Mouse (Mus musculus) heart, embryonic 13.5 days (tissue): ENCODE measurements around the gene Tmppe. TPM values are rescaled to one million over a fixed set of nuclear protein-coding genes. Genes with fewer than 3 reads are reported as not detected.

Experiments used
- ATAC-seq: fragments of 200-750 bp; cut with Nextera tagmentation; 2 replicates; pipeline ENCODE4 v1.8.0; 2017; ENCODE audit warnings: moderate TSS enrichment; ENCODE audit not compliant: insufficient number of reproducible peaks, low FRiP score, low TSS enrichment; ENCODE audit errors: extremely low read depth
- H3K27ac ChIP-seq: fragments of 300-500 bp; sonication (generic); replicated peaks from 2 replicates; pipeline ENCODE4 v1.5.1; 2015; ENCODE audit warnings: moderate library complexity, mild to moderate bottlenecking, inconsistent platforms
- H3K27me3 ChIP-seq: fragments of 300-500 bp; sonication (generic); replicated peaks from 2 replicates; pipeline ENCODE4 v1.6.1; 2015; ENCODE audit warnings: mild to moderate bottlenecking, inconsistent platforms
- H3K36me3 ChIP-seq: fragments of 300-500 bp; sonication (generic); 2 replicates; pipeline ENCODE4 v1.6.1; 2015; ENCODE audit warnings: mild to moderate bottlenecking, inconsistent platforms
- H3K4me1 ChIP-seq: fragments of 300-500 bp; sonication (generic); 2 replicates; pipeline ENCODE4 v1.6.1; 2015; ENCODE audit warnings: inconsistent platforms
- H3K4me2 ChIP-seq: fragments of 300-500 bp; sonication (generic); 2 replicates; pipeline ENCODE4 v1.6.1; 2015; ENCODE audit warnings: inconsistent platforms, mild to moderate bottlenecking, moderate library complexity
- H3K4me3 ChIP-seq: fragments of 300-500 bp; sonication (generic); 2 replicates; pipeline ENCODE4 v1.5.1; 2015; ENCODE audit warnings: moderate library complexity, mild to moderate bottlenecking, inconsistent platforms
- H3K9ac ChIP-seq: fragments of 300-500 bp; sonication (generic); 2 replicates; pipeline ENCODE4 v1.6.1; 2015; ENCODE audit warnings: inconsistent platforms, mild to moderate bottlenecking, moderate library complexity
- H3K9me3 ChIP-seq: fragments of 300-500 bp; sonication (generic); 2 replicates; pipeline ENCODE4 v1.6.1; 2016; ENCODE audit warnings: inconsistent platforms
- WGBS: fragments of 180-500 bp; shearing (Covaris S2); methylation state at CpG from one replicate; pipeline ENCODE4 v1.1.7; 2015; ENCODE audit warnings: mixed read lengths; 5-methylcytosine and 5-hydroxymethylcytosine counted together
- polyA plus RNA-seq: library from polyadenylated mRNA; unstranded; fragments of >200 nt; fragmentation: Nextera tagmentation; extraction: Ambion mirVana; gene quantifications from 2 replicates; pipeline ENCODE4 v1.2.1, GENCODE M21; 2015

Tmppe gene
- polyA plus RNA-seq, 1 experiment from 2014 or later, result 9.2 TPM

DNA sequence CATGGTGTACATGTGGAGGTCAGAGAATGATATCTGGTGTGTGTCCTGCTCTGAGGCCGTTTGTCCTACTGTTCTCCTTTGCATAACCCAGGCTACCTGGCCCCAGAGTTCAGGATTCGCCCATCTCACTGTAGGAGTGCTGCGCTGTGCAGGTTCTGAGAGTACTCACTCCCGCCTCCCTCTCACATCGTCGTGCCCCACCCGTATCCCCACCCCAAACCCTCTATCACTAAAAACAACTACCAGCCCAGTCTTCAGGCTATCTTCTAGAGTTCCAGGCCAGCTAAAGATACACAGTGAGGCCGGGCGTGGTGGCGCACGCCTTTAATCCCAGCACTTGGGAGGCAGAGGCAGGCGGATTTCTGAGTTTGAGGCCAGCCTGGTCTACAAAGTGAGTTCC, 1.2 kb upstream of the Tmppe start:
- ATAC-seq, result no peak
- no peak overlapping the region for H3K27ac ChIP-seq
- H3K9ac ChIP-seq, result no peak overlapping the region
- H3K4me1 ChIP-seq, result peaks cover 18% of the 10 kb centered on the region
- H3K27me3 ChIP-seq, result no peaks in the 10 kb centered on the region
- H3K9me3 ChIP-seq, result no peaks in the 10 kb centered on the region
- WGBS, result 76% methylated on average over 12 of the region's 12 CpGs
- H3K4me2 ChIP-seq, result no peak overlapping the region
- no peak overlapping the region for H3K4me3 ChIP-seq
- peaks cover 8% of the 10 kb centered on the region for H3K36me3 ChIP-seq

DNA sequence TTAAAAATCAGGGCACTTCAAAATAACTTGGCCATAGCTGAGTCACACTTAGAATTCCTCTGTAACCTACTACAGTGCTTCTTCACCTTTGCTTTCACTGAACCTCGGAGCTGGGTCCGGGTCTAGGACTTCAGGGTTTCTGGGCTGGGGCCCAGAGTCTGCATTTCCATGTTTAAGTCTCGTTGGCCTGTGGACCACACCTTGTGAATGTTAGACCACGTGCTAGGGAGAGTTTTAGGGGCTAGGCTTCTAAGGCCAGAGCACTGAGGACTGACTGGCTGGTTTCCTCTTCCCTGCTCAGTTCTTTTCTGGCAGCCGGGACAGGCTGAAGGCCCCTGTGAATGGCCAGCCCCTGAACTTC, 337 bp upstream of the Tmppe start:
- Histone ChIP-seq H3K9ac (peak overlapping the region; percentile 94), H3K36me3 (peaks cover 17% of the 10 kb centered on the region), H3K9me3 (no peaks in the 10 kb centered on the region), H3K4me2 (peak overlapping the region; percentile 88), H3K27ac (peak overlapping the region; percentile 91), H3K27me3 (no peaks in the 10 kb centered on the region), H3K4me3 (peak overlapping the region; percentile 95), H3K4me1 (peaks cover 13% of the 10 kb centered on the region)
- 23% methylated on average over 5 of the region's 5 CpGs for WGBS
- ATAC-seq, result no peak

DNA sequence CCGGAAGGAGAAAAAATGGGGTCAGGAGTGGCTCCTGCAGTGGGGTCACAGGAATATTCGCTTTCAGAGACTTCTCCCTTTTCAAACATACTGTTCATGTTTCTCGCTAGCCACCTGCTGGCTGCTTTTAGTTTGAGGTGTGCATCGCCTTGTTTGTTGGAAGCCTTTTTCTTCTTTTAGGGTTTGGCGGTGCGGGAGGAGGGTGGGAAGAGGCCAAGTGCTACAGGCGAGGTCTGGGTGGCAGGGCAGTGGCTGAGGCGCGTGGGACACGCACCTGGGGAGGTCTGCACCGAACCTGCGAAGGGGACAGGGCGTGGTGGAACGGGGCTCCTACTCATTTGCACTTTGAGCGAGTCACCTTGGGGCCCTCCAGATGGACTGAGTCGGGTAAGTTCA, 778 bp downstream of the Tmppe start:
- Histone ChIP-seq H3K4me2 (peak overlapping the region; percentile 88), H3K9me3 (no peaks in the 10 kb centered on the region), H3K27me3 (no peaks in the 10 kb centered on the region), H3K9ac (peak overlapping the region; percentile 94), H3K4me1 (peaks cover 13% of the 10 kb centered on the region), H3K4me3 (peak overlapping the region; percentile 95), H3K36me3 (peaks cover 28% of the 10 kb centered on the region), H3K27ac (peak overlapping the region; percentile 91)
- WGBS, result 2% methylated on average over 16 of the region's 16 CpGs
- ATAC-seq, result no peak

DNA sequence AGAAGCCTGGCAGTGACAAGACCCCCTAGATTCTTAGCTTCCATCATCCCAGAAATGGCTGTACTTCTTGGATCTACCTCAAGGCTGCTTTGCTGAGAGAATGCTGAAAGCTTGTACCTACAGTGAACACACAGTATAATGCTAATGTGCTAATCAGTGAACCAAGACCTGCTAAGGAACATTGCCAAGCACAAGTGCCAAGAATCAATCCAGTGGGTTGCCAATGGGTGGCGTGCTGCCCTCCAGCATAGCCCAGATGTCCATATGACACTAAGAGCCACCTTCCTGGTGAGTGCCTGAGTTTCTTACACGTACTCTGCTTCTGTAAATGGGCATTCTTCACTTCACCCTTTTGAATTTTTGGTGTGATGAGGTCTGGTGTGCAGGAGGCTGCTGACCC, 6.8 kb downstream of the Tmppe start:
- ATAC-seq, result no peak
- Histone ChIP-seq H3K27ac (no peak overlapping the region), H3K9ac (no peak overlapping the region), H3K9me3 (no peaks in the 10 kb centered on the region), H3K4me2 (no peak overlapping the region), H3K4me1 (peaks cover 8% of the 10 kb centered on the region), H3K27me3 (no peaks in the 10 kb centered on the region), H3K36me3 (peaks cover 79% of the 10 kb centered on the region), H3K4me3 (no peak overlapping the region)
- WGBS, result 90% methylated on average over 2 of the region's 2 CpGs

DNA sequence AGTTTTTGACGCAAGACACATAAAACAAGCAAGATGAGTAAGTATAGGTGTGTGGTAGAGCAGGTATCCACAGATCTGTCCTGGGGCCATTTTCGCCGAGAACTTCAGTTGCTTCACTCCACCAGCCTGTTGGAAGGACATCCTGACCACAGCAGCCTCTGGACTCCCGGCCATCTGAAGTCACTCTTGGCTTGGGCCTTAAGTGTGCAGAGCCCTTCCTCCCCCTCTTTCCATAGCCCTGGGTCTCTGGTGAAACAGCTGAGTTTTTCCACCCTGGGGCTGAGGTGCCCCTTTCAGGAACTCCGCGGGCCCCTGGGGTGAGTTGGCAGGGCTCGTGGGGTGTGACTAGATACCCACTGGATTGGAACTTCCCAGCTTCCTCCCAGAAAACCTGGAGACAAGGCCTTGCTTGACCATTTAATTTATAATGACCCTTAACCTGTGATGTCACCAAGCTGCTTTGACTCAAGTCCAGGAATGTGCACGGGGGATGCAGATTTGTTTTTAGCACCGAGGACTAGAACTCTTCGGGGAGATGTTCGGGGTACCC, 9.5 kb downstream of the Tmppe start:
- Histone ChIP-seq H3K27ac (no peak overlapping the region), H3K4me2 (no peak overlapping the region), H3K36me3 (peaks cover 71% of the 10 kb centered on the region), H3K9me3 (no peaks in the 10 kb centered on the region), H3K4me1 (peaks cover 9% of the 10 kb centered on the region), H3K27me3 (no peaks in the 10 kb centered on the region), H3K9ac (no peak overlapping the region), H3K4me3 (no peak overlapping the region)
- ATAC-seq, result no peak
- WGBS, result 92% methylated on average over 11 of the region's 11 CpGs

DNA sequence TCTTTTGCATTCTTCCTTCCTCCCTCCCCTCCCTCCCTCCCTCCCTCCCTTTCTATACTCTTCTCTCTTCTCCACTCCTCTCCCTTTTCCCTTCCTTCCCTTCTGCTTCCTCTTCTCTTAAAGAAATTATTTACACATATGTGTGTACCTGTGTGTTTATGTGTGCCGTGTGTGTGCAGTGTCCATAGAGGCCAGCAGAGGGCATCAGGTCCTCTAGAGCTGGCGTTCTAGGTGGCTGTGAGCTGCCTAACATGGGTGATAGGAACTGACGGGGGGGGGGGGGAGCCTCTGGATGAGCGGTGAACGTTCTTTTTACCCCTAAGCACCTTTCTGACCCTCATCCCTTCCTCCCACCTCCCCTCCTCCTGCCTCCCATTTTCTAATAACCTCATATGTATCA, 10.4 kb downstream of the Tmppe start:
- Histone ChIP-seq H3K4me2 (no peak overlapping the region), H3K9me3 (no peaks in the 10 kb centered on the region), H3K4me1 (peaks cover 9% of the 10 kb centered on the region), H3K4me3 (no peak overlapping the region), H3K27me3 (no peaks in the 10 kb centered on the region), H3K9ac (no peak overlapping the region), H3K27ac (no peak overlapping the region), H3K36me3 (peaks cover 62% of the 10 kb centered on the region)
- no peak for ATAC-seq
- WGBS, result 72% methylated on average over 5 of the region's 5 CpGs

DNA sequence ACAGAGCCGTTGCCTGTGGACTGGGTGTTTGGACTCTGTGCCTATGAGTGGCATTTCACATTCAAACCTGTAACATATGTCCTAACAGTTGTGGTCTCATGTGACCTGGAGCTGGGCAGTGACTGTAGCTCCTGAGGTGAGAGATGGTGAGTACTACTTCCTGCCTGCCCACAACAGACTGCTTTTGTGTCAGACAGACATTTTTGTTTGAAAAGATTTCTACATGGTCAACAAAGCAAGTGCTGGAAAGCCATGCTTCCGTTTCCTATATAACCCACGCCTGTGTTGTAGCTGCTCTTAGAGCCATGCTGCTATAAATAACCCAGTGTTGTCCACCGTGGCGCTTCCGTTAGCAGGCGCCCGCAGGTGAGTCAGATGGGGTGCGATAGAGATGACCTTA, 11.5 kb downstream of the Tmppe start:
- no peak overlapping the region for H3K4me2 ChIP-seq
- H3K27me3 ChIP-seq, result no peaks in the 10 kb centered on the region
- peaks cover 53% of the 10 kb centered on the region for H3K36me3 ChIP-seq
- H3K9me3 ChIP-seq, result no peaks in the 10 kb centered on the region
- ATAC-seq, result no peak
- peak overlapping the region; percentile 13 for H3K27ac ChIP-seq
- 60% methylated on average over 9 of the region's 9 CpGs for WGBS
- no peak overlapping the region for H3K4me3 ChIP-seq
- H3K9ac ChIP-seq, result 0 out of 2 replicates have a peak overlapping the region, but pooled peaks have one; percentile 8
- peaks cover 9% of the 10 kb centered on the region for H3K4me1 ChIP-seq

DNA sequence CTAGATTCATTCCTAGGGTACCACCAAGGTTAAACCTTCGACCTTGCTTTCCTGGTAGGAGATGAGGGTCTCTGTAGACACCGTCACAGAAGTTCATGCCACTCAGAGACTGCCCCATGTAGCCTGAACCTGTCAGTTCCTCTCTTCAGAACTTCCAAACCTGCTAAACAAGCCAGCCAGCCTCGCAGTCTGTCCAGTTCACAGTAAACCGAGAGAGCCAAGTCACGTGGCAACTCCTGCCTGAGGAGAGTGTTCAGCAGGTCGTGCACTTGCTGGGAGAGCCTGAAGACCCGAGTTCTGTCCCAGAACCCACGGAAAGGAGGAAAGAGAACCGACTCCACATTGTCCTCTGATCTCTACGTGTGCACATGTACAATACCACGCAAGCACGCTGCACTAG, 13.0 kb downstream of the Tmppe start:
- 79% methylated on average over 12 of the region's 12 CpGs for WGBS

DNA sequence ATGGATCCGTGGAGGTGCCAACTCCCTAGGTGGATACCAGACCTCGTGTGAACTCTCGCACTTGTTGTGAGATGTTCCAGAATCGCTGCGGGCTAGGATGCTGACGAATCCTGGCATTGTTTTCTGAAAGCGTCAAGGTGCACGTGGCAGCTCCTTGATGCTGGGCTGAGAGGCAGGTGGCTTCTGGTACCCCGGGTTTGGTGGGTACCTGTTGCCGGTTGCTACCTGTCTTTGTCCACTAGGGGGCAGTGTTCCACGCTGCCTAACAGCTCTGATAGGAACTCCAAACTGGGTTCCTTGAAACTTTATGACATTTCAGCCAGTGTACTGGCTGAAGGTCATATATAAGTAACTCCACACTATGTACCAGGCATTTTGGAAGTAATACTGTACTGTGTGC, 14.8 kb downstream of the Tmppe start:
- Histone ChIP-seq H3K27ac (no peak overlapping the region), H3K27me3 (no peaks in the 10 kb centered on the region), H3K9me3 (no peaks in the 10 kb centered on the region), H3K36me3 (peaks cover 33% of the 10 kb centered on the region), H3K9ac (no peak overlapping the region), H3K4me2 (no peak overlapping the region), H3K4me3 (no peak overlapping the region), H3K4me1 (peaks cover 9% of the 10 kb centered on the region)
- no peak for ATAC-seq
- WGBS, result 20% methylated on average over 11 of the region's 11 CpGs

More for the DNA sequence above, 13.0 kb downstream of the Tmppe start:
- Histone ChIP-seq H3K36me3 (peaks cover 39% of the 10 kb centered on the region), H3K27me3 (no peaks in the 10 kb centered on the region), H3K27ac (no peak overlapping the region), H3K4me1 (peaks cover 9% of the 10 kb centered on the region), H3K9ac (no peak overlapping the region), H3K4me2 (no peak overlapping the region), H3K4me3 (no peak overlapping the region), H3K9me3 (no peaks in the 10 kb centered on the region)
- ATAC-seq, result no peak

DNA sequence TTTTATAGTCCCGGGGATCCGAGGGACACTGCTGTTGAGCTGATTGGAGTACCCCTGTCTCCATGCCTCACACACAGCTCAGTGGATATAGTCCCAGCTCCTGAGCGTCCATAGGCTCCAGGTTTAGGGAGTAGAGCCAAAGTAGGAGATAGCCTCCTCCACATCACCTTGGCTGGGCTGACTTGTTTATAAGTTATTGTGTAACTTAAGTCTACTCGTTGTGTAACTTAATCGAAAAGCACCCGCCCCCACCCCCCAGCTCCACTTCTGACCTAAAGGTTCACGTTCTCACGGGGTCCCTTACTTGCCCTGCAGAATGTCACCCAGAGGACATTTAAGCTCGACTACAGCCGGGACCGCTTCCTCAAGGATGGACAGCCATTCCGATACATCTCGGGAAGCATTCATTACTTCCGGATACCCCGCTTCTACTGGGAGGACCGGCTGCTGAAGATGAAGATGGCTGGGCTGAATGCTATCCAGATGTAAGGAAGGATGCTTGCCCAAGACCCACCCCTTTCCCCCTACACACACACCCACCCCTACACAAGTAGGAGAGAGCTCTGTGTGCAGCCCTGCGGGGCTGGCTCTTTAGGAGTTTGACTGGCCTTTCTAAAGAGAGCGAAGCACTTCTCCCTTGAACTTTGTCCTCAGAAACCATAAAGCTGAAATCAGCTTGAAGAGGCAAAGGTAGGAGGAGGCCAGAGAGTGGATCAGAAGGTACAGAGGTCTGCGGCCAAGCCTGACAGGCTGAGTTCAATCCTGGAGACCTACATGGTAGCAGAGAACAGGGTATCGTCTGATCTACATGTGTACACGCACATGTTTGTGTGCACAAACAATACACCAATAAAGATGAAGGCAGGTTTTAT, 16.0 kb downstream of the Tmppe start:
- Histone ChIP-seq H3K27me3 (no peaks in the 10 kb centered on the region), H3K27ac (no peak overlapping the region), H3K9me3 (no peaks in the 10 kb centered on the region), H3K4me3 (no peak overlapping the region), H3K4me1 (peaks cover 9% of the 10 kb centered on the region), H3K4me2 (no peak overlapping the region), H3K9ac (no peak overlapping the region), H3K36me3 (peaks cover 26% of the 10 kb centered on the region)
- ATAC-seq, result no peak
- WGBS, result 85% methylated on average over 21 of the region's 21 CpGs

DNA sequence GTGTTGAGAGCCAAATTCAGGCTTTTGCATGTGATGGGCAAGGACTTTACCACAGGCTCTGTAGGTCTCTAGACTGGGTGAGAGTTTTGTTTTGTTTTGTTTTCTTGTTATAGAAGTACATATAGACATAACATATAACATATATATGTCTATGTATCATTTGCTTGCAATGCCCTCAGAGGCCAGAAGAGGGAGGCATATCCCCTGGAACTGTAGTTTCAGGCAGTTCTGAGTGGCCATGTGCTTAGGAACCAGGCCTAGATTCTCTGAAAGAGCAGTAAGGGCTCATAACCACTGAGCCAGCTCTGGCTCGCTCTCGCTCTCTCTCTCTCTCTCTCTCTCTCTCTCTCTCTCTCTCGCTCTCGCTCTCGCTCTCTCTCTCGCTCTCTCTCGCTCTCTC, 17.3 kb downstream of the Tmppe start:
- H3K4me2 ChIP-seq, result no peak overlapping the region
- WGBS, result 66% methylated on average over 7 of the region's 7 CpGs
- no peak overlapping the region for H3K27ac ChIP-seq
- no peaks in the 10 kb centered on the region for H3K4me1 ChIP-seq
- no peaks in the 10 kb centered on the region for H3K9me3 ChIP-seq
- no peak for ATAC-seq
- no peak overlapping the region for H3K4me3 ChIP-seq
- peaks cover 22% of the 10 kb centered on the region for H3K36me3 ChIP-seq
- H3K9ac ChIP-seq, result no peak overlapping the region
- no peaks in the 10 kb centered on the region for H3K27me3 ChIP-seq

DNA sequence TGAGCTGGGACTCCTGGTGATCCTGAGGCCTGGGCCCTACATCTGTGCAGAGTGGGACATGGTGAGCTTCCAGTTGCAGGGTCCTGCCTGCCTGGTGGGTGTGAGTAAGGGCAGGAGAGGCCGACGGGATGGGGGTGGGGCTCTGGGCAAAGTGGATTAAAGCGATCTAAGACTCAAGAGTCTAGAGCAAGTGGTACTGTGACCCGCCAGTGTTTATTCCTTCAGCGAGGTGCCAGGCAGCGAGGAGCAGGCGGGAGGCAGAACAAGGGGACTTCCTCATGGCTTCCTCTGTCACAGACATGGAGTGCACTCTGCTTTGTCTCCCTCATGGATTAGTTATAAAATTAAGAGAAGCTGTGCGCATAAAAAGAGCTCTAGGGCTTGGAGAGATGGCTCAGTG, 19.5 kb downstream of the Tmppe start:
- H3K4me1 ChIP-seq, result no peaks in the 10 kb centered on the region
- peaks cover 31% of the 10 kb centered on the region for H3K36me3 ChIP-seq
- no peak overlapping the region for H3K9ac ChIP-seq
- no peak overlapping the region for H3K4me3 ChIP-seq
- H3K9me3 ChIP-seq, result peaks cover 3% of the 10 kb centered on the region; the same call in 1 of the 2 replicates
- H3K4me2 ChIP-seq, result no peak overlapping the region
- no peak overlapping the region for H3K27ac ChIP-seq
- no peaks in the 10 kb centered on the region for H3K27me3 ChIP-seq
- WGBS, result 68% methylated on average over 8 of the region's 8 CpGs
- ATAC-seq, result no peak
